Mouse (Mus musculus) c-Kit-positive CD71-negative TER-119-negative erythroid progenitor cells, embryonic 14.5 days (primary cell): ENCODE data around the gene 3110001I22Rik.
A peak's percentile ranks its signal among the peaks of the same experiment; 100 is the strongest.
"Not testable (repeated sequence)": the region's sequence is repeated elsewhere in the genome, so short reads cannot be mapped to it uniquely, and the experiment has no call there.

Experiments used
- DNase-seq: peaks from one replicate; pipeline ENCODE4 v3.0.0-alpha.2; 2013; ENCODE audit warnings: low read depth

Gene 3110001I22Rik

GRCm38 (mm10) chr16:13671685-13672385 is at the start of gene 3110001I22Rik, which contains the start of gene Bfar:
Gene 3110001I22Rik (plus strand): TSS chr16:13671929.
Gene Bfar (plus strand): TSS chr16:13671858.
- DNase-seq = peak; percentile 82

- DNase-seq = peak; percentile 12
Observed at GRCm38 (mm10) chr16:13628345-13628744, 43.4 kb upstream of the 3110001I22Rik start.

GRCm38 (mm10) chr16:13638198-13638597 is 33.5 kb upstream of the 3110001I22Rik start:
- not testable (repeated sequence) for DNase-seq

GRCm38 (mm10) chr16:13639508-13639907 is 32.2 kb upstream of the 3110001I22Rik start:
- no peak for DNase-seq

- no peak for DNase-seq
Observed at GRCm38 (mm10) chr16:13640064-13640463, 31.7 kb upstream of the 3110001I22Rik start.

- no peak for DNase-seq
Observed at GRCm38 (mm10) chr16:13644474-13644873, 27.3 kb upstream of the 3110001I22Rik start.

GRCm38 (mm10) chr16:13645930-13646329 is 25.8 kb upstream of the 3110001I22Rik start:
- no peak for DNase-seq

- no peak for DNase-seq
Observed at GRCm38 (mm10) chr16:13658886-13659285, 12.8 kb upstream of the 3110001I22Rik start.

- DNase-seq = no peak
Observed at GRCm38 (mm10) chr16:13660736-13661135, 11.0 kb upstream of the 3110001I22Rik start.

GRCm38 (mm10) chr16:13667878-13668343 is 3.8 kb upstream of the 3110001I22Rik start, which contains the start of gene Parn:
Gene Parn (minus strand): TSS chr16:13668170.
- peak; percentile 89 for DNase-seq

- no peak for DNase-seq
Observed at GRCm38 (mm10) chr16:13668402-13669108, 3.2 kb upstream of the 3110001I22Rik start.

- DNase-seq = no peak
Observed at GRCm38 (mm10) chr16:13669282-13669681, 2.4 kb upstream of the 3110001I22Rik start.

- DNase-seq = not testable (repeated sequence)
Observed at GRCm38 (mm10) chr16:13670896-13671295, 833 bp upstream of the 3110001I22Rik start.

- DNase-seq = peak; percentile 67
Observed at GRCm38 (mm10) chr16:13672386-13672898, 713 bp downstream of the 3110001I22Rik start.

- DNase-seq = no peak
Observed at GRCm38 (mm10) chr16:13673114-13673513, 1.4 kb downstream of the 3110001I22Rik start.

GRCm38 (mm10) chr16:13674511-13674910 is 2.8 kb downstream of the 3110001I22Rik start:
- no peak for DNase-seq

GRCm38 (mm10) chr16:13678601-13679319 is 7.0 kb downstream of the 3110001I22Rik start:
- no peak for DNase-seq

- DNase-seq = no peak
Observed at GRCm38 (mm10) chr16:13698998-13699397, 27.3 kb downstream of the 3110001I22Rik start.

- no peak for DNase-seq
Observed at GRCm38 (mm10) chr16:13702184-13702583, 30.5 kb downstream of the 3110001I22Rik start.

- DNase-seq = no peak
Observed at GRCm38 (mm10) chr16:13704676-13705075, 32.9 kb downstream of the 3110001I22Rik start.

GRCm38 (mm10) chr16:13714910-13715309 is 43.2 kb downstream of the 3110001I22Rik start:
- no peak for DNase-seq
